Mouse (Mus musculus): ENCODE data around the gene Bdkrb1. TPM values are rescaled to one million over a fixed set of nuclear protein-coding genes. Genes with fewer than 3 reads are reported as not detected.

The Bdkrb1 gene
- total RNA-seq, 2 experiments from 2014 or later = not detected

DNA sequence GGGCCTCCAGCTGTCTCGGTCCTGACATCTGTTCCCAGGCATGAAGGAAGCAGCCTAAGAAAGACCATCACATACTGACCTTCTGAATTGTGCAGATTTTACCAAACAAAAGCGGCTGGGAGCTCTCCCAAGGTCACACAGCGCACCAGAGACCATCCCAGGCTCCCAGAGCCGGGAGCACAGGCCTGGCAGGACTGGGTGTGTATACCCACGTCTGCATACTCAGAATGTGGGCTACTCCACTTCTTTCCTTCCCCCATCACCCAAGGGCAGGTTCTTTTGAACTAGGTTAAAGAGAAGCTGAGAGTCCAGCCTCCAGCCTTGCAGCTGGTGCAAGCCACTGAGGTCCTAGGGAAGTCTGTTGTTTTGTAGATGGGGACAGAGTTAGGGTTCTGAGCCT is 3.8 kb upstream of the Bdkrb1 start:
- no peak for DNase-seq

DNA sequence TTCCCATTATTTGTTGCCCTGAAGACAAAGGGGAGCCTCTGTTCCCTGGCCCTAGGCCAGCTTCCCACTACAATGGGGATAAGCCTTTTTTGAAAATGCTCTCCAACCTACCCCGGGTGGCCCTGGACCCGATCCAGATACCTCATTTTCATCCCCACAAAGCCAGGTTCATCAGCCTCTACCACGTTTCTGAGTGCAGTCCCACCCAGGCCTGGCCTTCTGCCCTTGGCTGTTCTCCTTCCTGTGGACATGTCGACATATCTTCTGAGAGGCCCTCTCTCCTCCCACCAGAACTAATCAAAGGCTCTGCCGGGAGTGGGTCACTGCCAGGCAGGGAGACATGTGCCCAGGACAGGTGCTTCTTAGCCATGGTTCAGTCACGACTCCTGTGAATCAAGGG is 1.3 kb upstream of the Bdkrb1 start:
- DNase-seq = no peak

DNA sequence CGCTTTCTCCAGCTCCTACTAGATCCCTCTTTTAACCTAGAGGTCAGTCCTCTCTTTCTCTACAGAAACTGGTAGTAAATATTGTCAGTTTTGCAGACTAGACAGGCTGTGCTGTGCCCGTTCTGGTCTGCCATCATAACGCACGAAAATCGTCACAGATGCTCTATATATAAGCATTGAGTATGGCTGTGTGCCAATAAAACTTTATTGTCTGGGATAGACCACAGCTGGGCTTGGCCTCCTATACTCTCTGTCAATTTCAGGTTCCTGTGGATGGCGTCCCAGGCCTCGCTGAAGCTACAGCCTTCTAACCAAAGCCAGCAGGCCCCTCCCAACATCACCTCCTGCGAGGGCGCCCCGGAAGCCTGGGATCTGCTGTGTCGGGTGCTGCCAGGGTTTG is 1.0 kb downstream of the Bdkrb1 start:
- DNase-seq = no peak

DNA sequence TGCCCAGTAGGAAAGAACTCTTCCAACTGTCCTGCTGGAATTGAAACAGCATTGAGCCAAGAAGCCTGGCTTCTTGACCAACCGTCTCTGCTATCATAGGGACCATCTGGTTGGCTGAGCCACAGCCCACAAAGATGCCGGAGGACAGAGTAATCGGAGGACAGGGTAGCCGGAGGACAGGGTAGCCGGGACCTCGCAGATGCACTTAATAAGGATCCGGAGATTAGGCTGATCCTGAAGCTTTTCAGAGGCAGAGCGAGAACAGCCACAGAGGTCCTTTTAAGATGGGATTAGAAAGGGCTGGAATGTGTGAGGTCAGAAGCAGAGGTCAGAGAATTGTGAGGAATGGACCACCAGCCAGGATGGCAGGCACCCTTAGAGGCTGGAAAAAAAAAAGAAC is 2.3 kb downstream of the Bdkrb1 start:
- DNase-seq = no peak

DNA sequence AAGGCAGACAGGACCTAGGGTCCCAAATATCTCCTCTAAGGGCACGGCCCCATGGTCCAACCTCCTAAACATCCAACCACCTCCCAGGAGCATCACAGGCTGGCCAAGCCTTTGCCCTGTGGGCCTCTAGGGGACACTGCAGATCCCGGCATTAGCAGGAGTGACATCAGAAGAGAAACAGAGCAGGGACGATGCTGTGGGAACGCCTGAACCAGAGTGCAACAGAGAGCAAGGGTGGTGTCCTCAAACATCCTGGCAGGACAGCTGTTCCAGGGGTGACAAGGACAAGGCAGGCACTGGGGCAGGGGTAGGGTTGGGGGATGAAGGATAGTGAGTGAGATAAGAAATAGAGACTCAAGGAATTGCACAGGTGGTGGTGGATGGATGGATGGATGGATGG is 4.0 kb downstream of the Bdkrb1 start:
- no peak for DNase-seq

DNA sequence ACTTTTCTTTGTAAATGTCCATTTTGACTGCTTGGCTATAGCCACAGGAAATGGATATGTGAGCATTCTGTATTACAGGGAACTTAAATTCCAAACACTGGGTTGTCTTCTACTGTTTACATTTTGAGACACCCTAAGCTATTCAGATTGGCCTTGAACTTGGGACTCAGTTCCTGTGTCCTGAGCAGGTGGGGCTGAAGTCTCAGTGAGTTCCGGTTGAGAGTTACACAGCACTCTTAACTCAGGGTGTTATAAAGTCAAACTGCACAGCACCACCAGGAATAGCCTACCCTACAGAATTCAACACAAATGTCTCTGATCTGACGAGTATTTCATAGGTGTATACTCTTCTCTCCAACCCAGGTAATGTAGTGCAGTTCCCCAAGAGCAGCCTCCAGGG is 8.2 kb downstream of the Bdkrb1 start:
- no peak for DNase-seq

DNA sequence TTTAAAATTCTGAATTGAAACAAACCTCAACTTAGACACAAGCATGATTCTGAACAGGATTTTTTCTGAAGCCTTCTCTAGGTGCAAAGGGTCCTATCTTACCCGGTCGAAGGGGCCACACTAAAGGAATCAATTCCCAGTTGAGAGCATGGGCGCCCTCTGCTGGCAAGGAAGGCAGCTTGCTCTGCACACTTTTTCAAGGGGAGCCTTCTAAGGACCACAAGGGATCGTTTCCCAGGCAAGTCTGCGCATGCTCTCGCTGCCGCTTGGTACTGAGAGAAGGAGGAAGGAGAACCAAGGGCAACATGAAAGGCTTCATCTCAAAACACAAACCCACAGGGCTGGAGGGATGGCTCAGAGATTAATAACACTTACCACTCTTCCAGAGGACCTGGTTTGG is 8.9 kb downstream of the Bdkrb1 start:
- peak; percentile 47 to 62 for DNase-seq

DNA sequence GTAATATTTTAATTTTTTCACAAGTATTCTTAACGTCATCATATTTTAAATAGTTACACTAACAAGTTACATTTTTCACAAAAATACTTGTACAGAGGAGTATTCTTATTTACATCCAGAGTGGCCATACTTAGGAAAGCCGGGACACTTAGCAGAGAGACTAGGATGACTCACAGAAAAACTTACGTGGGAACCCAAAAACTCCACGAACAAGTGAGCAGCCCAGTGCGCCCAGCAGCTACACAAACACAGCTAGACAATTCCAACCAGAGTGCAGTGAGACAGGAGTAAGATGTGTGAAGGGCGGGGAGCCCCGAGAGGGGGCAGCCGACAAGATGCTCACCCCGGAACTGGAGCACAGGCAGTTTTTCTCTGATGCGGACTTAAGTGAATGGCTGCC is 10.7 kb downstream of the Bdkrb1 start:
- DNase-seq = no peak

DNA sequence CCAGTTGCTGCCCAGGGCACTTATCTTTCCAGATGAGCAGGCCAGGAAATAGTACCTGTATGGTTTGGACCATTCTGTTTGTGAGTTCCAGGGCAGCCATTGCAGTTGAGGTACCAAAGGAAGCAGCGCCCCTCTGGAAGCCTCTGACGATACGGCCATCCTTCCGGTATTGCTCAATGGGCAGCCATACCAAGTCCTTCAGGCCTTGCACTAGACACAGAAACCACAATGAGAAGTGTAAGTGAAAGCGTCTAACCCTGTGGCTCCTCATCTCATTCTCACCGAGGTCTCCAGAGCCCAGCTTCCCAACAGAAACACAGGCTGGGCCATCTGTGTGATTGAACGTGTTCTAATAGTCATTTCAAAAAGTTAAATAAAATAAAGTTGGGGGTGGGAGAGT is 19.2 kb downstream of the Bdkrb1 start:
- DNase-seq = no peak

DNA sequence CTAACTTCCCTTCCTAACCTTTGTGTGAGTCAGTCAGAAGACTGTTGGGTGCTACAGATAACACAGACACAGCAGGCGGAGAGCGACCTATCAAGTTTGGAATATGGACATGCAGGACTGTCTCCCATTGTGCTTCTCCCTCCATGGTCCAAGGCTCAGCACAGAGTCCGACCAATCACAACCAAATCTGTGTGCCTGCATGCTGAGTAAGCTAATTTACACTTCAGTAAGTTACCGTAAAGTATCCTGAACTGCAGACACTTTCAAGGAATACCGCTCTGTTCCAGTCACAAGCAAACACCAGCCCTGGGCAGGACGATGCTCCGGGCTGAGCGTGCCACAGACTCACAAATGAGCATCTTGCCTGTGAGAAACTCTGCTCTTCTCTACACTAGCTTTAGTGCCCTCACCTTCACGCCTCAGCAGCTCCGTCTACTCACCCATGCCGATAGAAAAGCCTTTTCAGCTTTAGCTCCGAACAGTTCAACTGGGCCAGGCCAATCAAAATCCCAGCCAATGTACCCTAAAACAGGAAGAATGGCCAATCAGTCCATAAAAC is 20.2 kb downstream of the Bdkrb1 start:
- no peak for DNase-seq

DNA sequence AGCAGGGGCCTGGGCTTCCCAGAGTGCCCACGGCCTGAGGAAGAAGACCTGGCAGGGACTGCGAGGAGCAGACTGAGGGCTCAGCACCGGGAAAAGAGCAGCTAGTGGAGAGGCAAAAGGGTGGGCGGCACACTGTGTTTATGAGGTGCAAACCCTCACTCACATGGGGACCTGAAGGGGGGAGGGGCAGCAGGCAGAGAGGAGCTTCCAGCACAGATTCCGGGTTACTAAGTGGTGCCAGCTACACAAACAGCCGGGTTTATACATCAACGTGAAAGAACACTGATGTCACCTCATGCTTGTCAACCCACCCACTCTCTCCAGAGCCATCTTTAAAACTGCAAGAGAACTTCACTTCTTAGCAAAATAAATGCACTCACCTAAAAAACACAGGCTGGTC is 22.9 kb downstream of the Bdkrb1 start:
- peak in 1 of 2 experiments; percentile 25 for DNase-seq

DNA sequence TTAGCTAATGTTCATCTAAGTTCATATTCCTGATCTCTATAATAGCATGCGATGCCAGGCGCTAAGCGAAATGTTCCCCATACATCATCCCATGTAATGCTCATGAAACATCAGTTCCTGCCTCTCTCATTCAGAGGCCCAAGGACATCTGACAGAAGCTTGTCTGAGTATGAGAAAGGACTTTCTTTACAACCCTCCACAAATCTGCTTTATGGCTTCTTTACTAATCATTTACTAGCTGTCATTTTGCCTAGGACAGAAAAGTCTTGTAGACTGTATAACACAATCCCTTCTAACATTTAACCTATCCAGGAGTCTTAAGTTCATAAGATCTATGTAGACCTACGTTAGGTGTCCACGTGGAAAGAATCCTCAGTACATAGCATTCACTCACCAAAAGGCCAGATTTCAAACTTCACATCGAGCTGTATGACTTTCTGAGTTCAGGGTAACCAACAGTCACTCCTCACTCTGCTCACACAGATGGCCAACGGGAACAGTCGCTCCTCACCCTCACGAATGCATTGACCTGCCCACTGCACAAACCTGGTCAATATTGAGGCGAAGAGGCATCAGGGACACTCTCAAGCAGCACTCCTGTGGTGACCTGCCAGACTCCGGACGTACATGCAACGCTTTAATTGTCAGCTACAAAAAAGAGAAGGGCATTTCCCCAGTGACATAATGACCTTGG is 31.6 kb downstream of the Bdkrb1 start:
- no peak for DNase-seq

DNA sequence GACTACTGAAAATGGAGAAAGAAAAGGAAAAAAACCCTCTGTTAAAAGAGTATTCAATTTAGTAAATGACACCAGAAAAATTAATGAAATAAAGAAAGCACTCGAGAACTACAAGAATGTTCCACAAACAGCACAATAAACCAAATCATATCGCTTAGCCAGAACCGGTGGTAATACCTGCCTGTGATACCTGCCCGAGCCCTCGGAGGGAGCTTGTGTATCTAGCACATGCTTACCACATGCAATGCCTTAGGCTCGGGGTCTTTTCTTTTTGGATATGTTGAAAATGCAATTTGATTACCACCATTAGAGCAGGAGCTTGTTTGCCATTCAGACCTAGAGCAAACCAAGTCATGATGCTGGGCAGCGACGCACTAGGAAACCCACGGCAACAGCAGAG is 33.7 kb downstream of the Bdkrb1 start:
- DNase-seq = no peak

DNA sequence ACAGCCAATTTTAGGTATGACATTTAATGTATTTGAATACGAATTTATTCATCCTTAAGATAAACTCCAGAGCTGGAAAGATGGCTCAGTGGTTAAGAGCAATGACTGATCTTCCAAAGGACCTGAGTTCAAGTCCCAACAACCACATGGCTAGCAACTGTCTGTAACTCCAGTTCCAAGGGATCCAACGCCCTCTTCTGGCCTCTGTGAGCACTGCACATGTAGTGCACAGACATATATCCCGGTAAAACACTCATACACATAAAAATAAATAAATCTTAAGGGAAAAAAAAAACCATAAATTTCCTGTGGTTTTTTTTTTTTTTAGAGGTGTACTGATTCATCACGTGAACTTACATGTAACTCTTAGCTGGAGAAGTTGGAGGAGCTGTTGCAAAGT is 34.7 kb downstream of the Bdkrb1 start:
- DNase-seq = no peak

DNA sequence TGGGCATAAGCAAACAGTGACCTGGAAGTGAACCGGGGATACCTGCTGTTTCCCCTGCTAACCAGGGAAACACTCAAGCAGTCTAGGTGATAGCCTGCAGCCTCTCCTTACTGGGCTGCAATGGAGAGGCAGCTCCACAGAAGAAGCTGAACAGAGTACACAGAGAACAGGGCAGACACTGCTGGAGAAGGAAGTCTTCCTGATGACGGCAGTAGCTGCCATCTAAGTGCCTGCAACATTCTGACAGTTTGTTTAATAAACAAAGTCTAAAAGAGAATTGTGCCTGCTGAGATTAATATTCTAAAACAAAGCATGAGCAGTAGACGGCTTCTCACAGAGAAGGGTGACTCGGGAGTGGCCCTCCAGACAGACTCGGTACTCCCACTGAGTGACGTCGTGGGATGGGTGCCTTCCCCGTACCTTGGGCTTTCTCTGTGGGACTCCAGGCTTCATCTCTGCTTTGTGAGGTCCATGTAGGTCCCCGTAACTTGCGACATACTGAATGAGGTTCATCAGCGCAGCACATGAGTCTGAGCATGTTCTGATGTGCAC is 40.0 kb downstream of the Bdkrb1 start:
- no peak for DNase-seq

Other genes starting within 250 kb of the Bdkrb1 start
- gene D430019H16Rik, start 149.2 kb upstream of the Bdkrb1 start, total RNA-seq (2021) = 100 to 1,000 TPM; 118 to 119 TPM
- gene Bdkrb2, start 39.9 kb upstream of the Bdkrb1 start, total RNA-seq (2021) = under 1 TPM; 0.20 to 0.35 TPM
- gene Gskip, start 81.7 kb downstream of the Bdkrb1 start, total RNA-seq (2021) = 10 to 100 TPM; 25.5 to 28.0 TPM
- 10 to 100 TPM; 44.9 to 47.7 TPM for gene Atg2b, start 82.1 kb downstream of the Bdkrb1 start, total RNA-seq (2021)
- gene Ak7, start 102.9 kb downstream of the Bdkrb1 start, total RNA-seq (2021) = under 1 TPM; 0.77 to 0.81 TPM
- 100 to 1,000 TPM; 155 to 173 TPM for gene Papola, start 181.6 kb downstream of the Bdkrb1 start, total RNA-seq (2021)

Data from layer of hippocampus, postnatal 36 days (tissue).